Mouse (Mus musculus): ENCODE results near the gene Rad51d. TPM values are rescaled to one million over a fixed set of nuclear protein-coding genes. Genes with fewer than 3 reads are reported as not detected.

Gene Rad51d
- polyA plus RNA-seq (2014; fragmentation: Illumina TruSeq; extraction: RNeasy Lipid Tissue Mini Kit (QIAGEN cat#74804); ENCODE audit: low read depth, low replicate concordance): 11.0 TPM

GRCm38 (mm10) chr11:82890342-82890762 is at the start of gene Rad51d:
Gene Rad51d (minus strand): TSS chr11:82890614.

GRCm38 (mm10) chr11:82910250-82910649 is 19.8 kb upstream of the Rad51d start, which contains the start of gene Unc45b:
Gene Unc45b (plus strand): TSS chr11:82910550.

GRCm38 (mm10) chr11:82907651-82908607 is 17.5 kb upstream of the Rad51d start, which contains the start of gene Nle1:
Gene Nle1 (minus strand): TSS chr11:82908411.

GRCm38 (mm10) chr11:82891936-82892335 is 1.5 kb upstream of the Rad51d start, which contains the start of gene Fndc8:
Gene Fndc8 (plus strand): TSS chr11:82892124.

GRCm38 (mm10) chr11:82871031-82871446 is 19.4 kb downstream of the Rad51d start, which contains the start of gene Rffl:
Gene Rffl (minus strand): TSS chr11:82871210.

Other genes starting within 250 kb of the Rad51d start
- gene Cct6b, start 126.3 kb downstream of the Rad51d start, polyA plus RNA-seq (2014; fragmentation: Illumina TruSeq; extraction: RNeasy Lipid Tissue Mini Kit (QIAGEN cat#74804); ENCODE audit: low read depth, low replicate concordance): 0.26 TPM
- gene Zfp830, start 126.3 kb downstream of the Rad51d start, polyA plus RNA-seq (2014; fragmentation: Illumina TruSeq; extraction: RNeasy Lipid Tissue Mini Kit (QIAGEN cat#74804); ENCODE audit: low read depth, low replicate concordance): 17.0 TPM
- gene Lig3, start 109.5 kb downstream of the Rad51d start, polyA plus RNA-seq (2014; fragmentation: Illumina TruSeq; extraction: RNeasy Lipid Tissue Mini Kit (QIAGEN cat#74804); ENCODE audit: low read depth, low replicate concordance): 14.0 TPM
- 2.9 TPM for gene Rffl, start 19.4 kb downstream of the Rad51d start, polyA plus RNA-seq (2014; fragmentation: Illumina TruSeq; extraction: RNeasy Lipid Tissue Mini Kit (QIAGEN cat#74804); ENCODE audit: low read depth, low replicate concordance)
- not detected for gene Fndc8, start 1.5 kb upstream of the Rad51d start, polyA plus RNA-seq (2014; fragmentation: Illumina TruSeq; extraction: RNeasy Lipid Tissue Mini Kit (QIAGEN cat#74804); ENCODE audit: low read depth, low replicate concordance)
- 21.4 TPM for gene Nle1, start 17.8 kb upstream of the Rad51d start, polyA plus RNA-seq (2014; fragmentation: Illumina TruSeq; extraction: RNeasy Lipid Tissue Mini Kit (QIAGEN cat#74804); ENCODE audit: low read depth, low replicate concordance)
- gene Unc45b, start 19.9 kb upstream of the Rad51d start, polyA plus RNA-seq (2014; fragmentation: Illumina TruSeq; extraction: RNeasy Lipid Tissue Mini Kit (QIAGEN cat#74804); ENCODE audit: low read depth, low replicate concordance): 197 TPM
- gene Slfn5, start 60.7 kb upstream of the Rad51d start, polyA plus RNA-seq (2014; fragmentation: Illumina TruSeq; extraction: RNeasy Lipid Tissue Mini Kit (QIAGEN cat#74804); ENCODE audit: low read depth, low replicate concordance): 57.8 TPM
- 1.2 TPM for gene Slfn9, start 101.2 kb upstream of the Rad51d start, polyA plus RNA-seq (2014; fragmentation: Illumina TruSeq; extraction: RNeasy Lipid Tissue Mini Kit (QIAGEN cat#74804); ENCODE audit: low read depth, low replicate concordance)
- gene Slfn8, start 130.2 kb upstream of the Rad51d start, polyA plus RNA-seq (2014; fragmentation: Illumina TruSeq; extraction: RNeasy Lipid Tissue Mini Kit (QIAGEN cat#74804); ENCODE audit: low read depth, low replicate concordance): 2.1 TPM
- 7.0 TPM for gene Slfn2, start 174.5 kb upstream of the Rad51d start, polyA plus RNA-seq (2014; fragmentation: Illumina TruSeq; extraction: RNeasy Lipid Tissue Mini Kit (QIAGEN cat#74804); ENCODE audit: low read depth, low replicate concordance)
- 0.55 TPM for gene Slfn1, start 226.2 kb upstream of the Rad51d start, polyA plus RNA-seq (2014; fragmentation: Illumina TruSeq; extraction: RNeasy Lipid Tissue Mini Kit (QIAGEN cat#74804); ENCODE audit: low read depth, low replicate concordance)

Data from heart, adult 10 weeks (tissue).